Mouse (Mus musculus) stomach, embryonic 16.5 days (tissue): ENCODE measurements at regions not wholly inside any gene's neighbourhood (a gene's known extent, or its start where the extent isn't known, plus 50 kb on each side); places are given as distances from the start of the nearest gene placed in this dataset.

Experiments
- ATAC-seq: fragments of 200-750 bp; cut with Nextera tagmentation; 2 replicates; pipeline ENCODE4 v1.8.0; 2017; ENCODE audit warnings: moderate number of reproducible peaks, moderate TSS enrichment; ENCODE audit not compliant: insufficient read depth, low FRiP score
- H3K27ac ChIP-seq: fragments of 300-500 bp; sonication (generic); 2 replicates; pipeline ENCODE4 v1.5.1; 2014; ENCODE audit warnings: low read length
- H3K27me3 ChIP-seq: fragments of 300-500 bp; sonication (generic); 2 replicates; pipeline ENCODE4 v1.6.1; 2014; ENCODE audit warnings: low read length, control low read depth, mixed read lengths; ENCODE audit not compliant: control insufficient read depth, insufficient read depth
- H3K36me3 ChIP-seq: fragments of 300-500 bp; sonication (generic); 2 replicates; pipeline ENCODE4 v1.6.1; 2014; ENCODE audit warnings: low read length; ENCODE audit not compliant: control insufficient read depth, insufficient read depth
- H3K4me1 ChIP-seq: fragments of 300-500 bp; sonication (generic); 2 replicates; pipeline ENCODE4 v1.6.1; 2014; ENCODE audit warnings: low read length, control low read depth, mixed read lengths; ENCODE audit not compliant: control insufficient read depth, insufficient read depth
- H3K4me2 ChIP-seq: fragments of 300-500 bp; sonication (generic); 2 replicates; pipeline ENCODE4 v1.6.1; 2014; ENCODE audit warnings: low read depth, low read length, mixed read lengths
- H3K4me3 ChIP-seq: fragments of 300-500 bp; sonication (generic); replicated peaks from 2 replicates; pipeline ENCODE4 v1.5.1; 2014; ENCODE audit warnings: mild to moderate bottlenecking, low read length
- H3K9ac ChIP-seq: fragments of 300-500 bp; sonication (generic); 2 replicates; pipeline ENCODE4 v1.6.1; 2014; ENCODE audit warnings: low read length
- H3K9me3 ChIP-seq: fragments of 300-500 bp; sonication (generic); replicated peaks from 2 replicates; pipeline ENCODE4 v1.6.1; 2016; ENCODE audit warnings: low read length, control low read depth; ENCODE audit not compliant: control insufficient read depth
- WGBS: fragments of 180-500 bp; shearing (Covaris S2); extraction: QIAGEN DNeasy Blood & Tissue Kit; methylation state at CpG from one replicate; pipeline ENCODE4 v1.1.7; 2014; 5-methylcytosine and 5-hydroxymethylcytosine counted together

GRCm38 (mm10) chr8:125345571-125345970 lies 224.0 kb downstream of the Sipa1l2 start:
- Histone ChIP-seq H3K4me3 (no peak overlapping the region), H3K4me1 (peaks cover 13% of the 10 kb centered on the region), H3K4me2 (no peak overlapping the region), H3K27ac (no peak overlapping the region), H3K9me3 (no peaks in the 10 kb centered on the region), H3K27me3 (no peaks in the 10 kb centered on the region), H3K9ac (no peak overlapping the region), H3K36me3 (no peaks in the 10 kb centered on the region)
- no peak for ATAC-seq
- WGBS: 83% methylated on average over 10 of the region's 10 CpGs

- ATAC-seq: no peak
- no peak overlapping the region for H3K9ac ChIP-seq
- peaks cover 3% of the 10 kb centered on the region for H3K4me1 ChIP-seq
- no peak overlapping the region for H3K27ac ChIP-seq
- H3K9me3 ChIP-seq: no peaks in the 10 kb centered on the region
- no peak overlapping the region for H3K4me3 ChIP-seq
- H3K36me3 ChIP-seq: no peaks in the 10 kb centered on the region
- H3K4me2 ChIP-seq: no peak overlapping the region
- H3K27me3 ChIP-seq: no peaks in the 10 kb centered on the region
- 43% methylated on average over 9 of the region's 9 CpGs for WGBS
Observed at GRCm38 (mm10) chr8:125343867-125344266, 225.7 kb downstream of the Sipa1l2 start.

DNA sequence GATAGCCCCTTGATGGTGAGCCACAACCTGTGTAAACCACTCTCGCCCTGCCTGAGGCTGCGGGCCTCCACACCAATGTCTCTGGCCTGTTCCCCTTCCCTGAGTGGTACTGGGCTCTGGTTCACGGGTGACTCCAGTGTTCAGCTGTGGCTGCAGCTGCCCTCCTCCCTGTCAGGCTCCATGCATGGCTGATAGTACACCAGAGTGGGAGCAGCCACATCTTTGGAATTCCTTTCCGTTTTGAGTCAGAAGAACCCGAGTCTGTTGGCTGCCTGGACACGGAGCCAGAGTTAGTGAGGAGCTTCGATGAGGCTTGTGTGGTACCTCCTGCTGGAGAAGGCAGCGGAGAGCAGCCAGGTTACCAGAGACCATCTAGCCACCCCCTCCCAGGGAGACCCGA lies 227.1 kb downstream of the Sipa1l2 start:
- Histone ChIP-seq H3K27ac (no peak overlapping the region), H3K36me3 (no peaks in the 10 kb centered on the region), H3K4me2 (no peak overlapping the region), H3K9me3 (no peaks in the 10 kb centered on the region), H3K27me3 (no peaks in the 10 kb centered on the region), H3K4me1 (0 out of 2 replicates have a peak, but pooled peaks cover 2% of the 10 kb centered on the region), H3K4me3 (no peak overlapping the region), H3K9ac (no peak overlapping the region)
- 58% methylated on average over 9 of the region's 9 CpGs for WGBS
- no peak for ATAC-seq

DNA sequence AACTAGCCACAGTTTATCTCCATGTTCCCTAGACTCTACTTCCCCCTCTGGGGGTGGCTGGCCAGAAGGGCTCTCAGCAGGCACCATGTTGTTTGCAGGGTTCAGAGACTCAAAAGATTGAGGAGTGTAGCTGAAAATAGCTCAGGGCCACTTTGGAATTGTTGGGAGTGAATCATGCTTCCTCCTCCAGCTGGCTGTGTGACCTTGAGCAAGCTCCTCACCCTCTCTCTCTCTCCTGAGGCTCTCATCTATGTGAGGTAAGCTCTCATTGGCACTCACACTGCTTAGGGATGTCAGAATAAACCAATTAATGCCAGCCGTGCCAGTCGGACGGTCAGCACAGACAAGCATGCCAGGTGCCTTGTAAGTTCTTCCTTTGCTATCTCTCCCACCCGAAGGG lies 228.0 kb downstream of the Sipa1l2 start:
- H3K4me2 ChIP-seq: no peak overlapping the region
- no peak for ATAC-seq
- no peak overlapping the region for H3K27ac ChIP-seq
- 0 out of 2 replicates have a peak, but pooled peaks cover 3% of the 10 kb centered on the region for H3K4me1 ChIP-seq
- WGBS: 73% methylated on average over 4 of the region's 4 CpGs
- H3K9ac ChIP-seq: no peak overlapping the region
- H3K4me3 ChIP-seq: no peak overlapping the region
- H3K27me3 ChIP-seq: no peaks in the 10 kb centered on the region
- H3K36me3 ChIP-seq: no peaks in the 10 kb centered on the region
- no peaks in the 10 kb centered on the region for H3K9me3 ChIP-seq

DNA sequence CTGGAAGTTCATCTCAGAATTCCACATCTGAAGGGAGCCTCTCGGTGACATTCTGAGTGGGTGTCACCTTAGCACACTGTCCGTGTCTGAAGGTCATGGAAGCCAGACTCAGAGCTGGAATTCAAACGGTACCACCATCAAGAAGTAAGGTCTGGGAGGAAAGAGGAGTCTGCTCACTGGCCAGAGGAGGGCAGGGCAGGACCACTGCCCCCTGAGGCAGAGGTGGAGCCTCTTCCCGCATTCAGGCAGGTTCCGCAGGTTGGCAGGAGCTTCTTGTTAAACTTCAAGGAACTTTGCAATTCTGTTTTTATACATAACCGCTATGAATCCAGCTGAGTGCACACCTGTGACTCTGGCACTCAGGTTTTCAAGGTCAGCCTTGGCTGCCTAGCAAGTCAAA lies 231.4 kb downstream of the Sipa1l2 start:
- no peaks in the 10 kb centered on the region for H3K36me3 ChIP-seq
- WGBS: 34% methylated on average over 6 of the region's 6 CpGs
- H3K4me1 ChIP-seq: 0 out of 2 replicates have a peak, but pooled peaks cover 3% of the 10 kb centered on the region
- H3K9ac ChIP-seq: no peak overlapping the region
- no peak overlapping the region for H3K4me2 ChIP-seq
- no peak for ATAC-seq
- H3K9me3 ChIP-seq: no peaks in the 10 kb centered on the region
- H3K27me3 ChIP-seq: no peaks in the 10 kb centered on the region
- H3K27ac ChIP-seq: no peak overlapping the region
- no peak overlapping the region for H3K4me3 ChIP-seq

DNA sequence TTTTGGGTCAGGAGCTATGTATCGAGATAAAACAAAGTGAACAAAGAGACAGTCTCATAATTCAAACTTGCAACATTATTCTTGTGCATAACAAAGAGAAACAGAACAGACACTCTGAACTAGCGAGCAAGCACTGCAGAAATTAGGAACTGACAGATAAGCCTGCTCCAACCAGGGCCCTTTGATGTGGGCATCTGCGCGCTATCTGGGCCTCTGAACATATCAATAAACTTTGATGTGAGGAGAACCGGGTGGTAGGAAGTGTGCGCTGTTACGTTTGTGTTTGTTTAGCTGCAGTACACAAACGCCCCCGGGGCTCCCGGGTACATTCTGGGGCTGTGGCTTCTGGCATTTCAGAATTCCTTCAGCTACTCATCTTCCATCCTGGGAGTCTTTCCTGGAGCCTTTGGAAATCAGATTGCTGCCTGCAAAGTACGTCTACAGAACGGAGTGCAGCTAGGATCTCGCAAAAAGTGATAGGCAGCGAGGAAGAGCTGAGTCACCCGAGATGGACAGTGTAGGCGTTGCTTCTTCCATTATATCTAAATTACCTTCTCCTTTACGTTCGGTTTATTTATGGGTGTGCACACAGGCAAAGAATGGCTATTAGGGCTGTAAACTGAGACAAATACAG lies 232.0 kb downstream of the Sipa1l2 start:
- WGBS: 21% methylated on average over 18 of the region's 18 CpGs
- no peak for ATAC-seq
- Histone ChIP-seq H3K36me3 (no peaks in the 10 kb centered on the region), H3K27me3 (no peaks in the 10 kb centered on the region), H3K4me1 (0 out of 2 replicates have a peak, but pooled peaks cover 3% of the 10 kb centered on the region), H3K9me3 (no peaks in the 10 kb centered on the region), H3K27ac (no peak overlapping the region), H3K9ac (no peak overlapping the region), H3K4me2 (no peak overlapping the region), H3K4me3 (no peak overlapping the region)

GRCm38 (mm10) chr8:125336799-125337198 lies 232.8 kb downstream of the Sipa1l2 start:
- Histone ChIP-seq H3K9ac (no peak overlapping the region), H3K27me3 (no peaks in the 10 kb centered on the region), H3K4me1 (0 out of 2 replicates have a peak, but pooled peaks cover 3% of the 10 kb centered on the region), H3K9me3 (no peaks in the 10 kb centered on the region), H3K36me3 (no peaks in the 10 kb centered on the region), H3K27ac (no peak overlapping the region), H3K4me3 (no peak overlapping the region), H3K4me2 (no peak overlapping the region)
- ATAC-seq: no peak
- WGBS: 61% methylated on average over 3 of the region's 3 CpGs

DNA sequence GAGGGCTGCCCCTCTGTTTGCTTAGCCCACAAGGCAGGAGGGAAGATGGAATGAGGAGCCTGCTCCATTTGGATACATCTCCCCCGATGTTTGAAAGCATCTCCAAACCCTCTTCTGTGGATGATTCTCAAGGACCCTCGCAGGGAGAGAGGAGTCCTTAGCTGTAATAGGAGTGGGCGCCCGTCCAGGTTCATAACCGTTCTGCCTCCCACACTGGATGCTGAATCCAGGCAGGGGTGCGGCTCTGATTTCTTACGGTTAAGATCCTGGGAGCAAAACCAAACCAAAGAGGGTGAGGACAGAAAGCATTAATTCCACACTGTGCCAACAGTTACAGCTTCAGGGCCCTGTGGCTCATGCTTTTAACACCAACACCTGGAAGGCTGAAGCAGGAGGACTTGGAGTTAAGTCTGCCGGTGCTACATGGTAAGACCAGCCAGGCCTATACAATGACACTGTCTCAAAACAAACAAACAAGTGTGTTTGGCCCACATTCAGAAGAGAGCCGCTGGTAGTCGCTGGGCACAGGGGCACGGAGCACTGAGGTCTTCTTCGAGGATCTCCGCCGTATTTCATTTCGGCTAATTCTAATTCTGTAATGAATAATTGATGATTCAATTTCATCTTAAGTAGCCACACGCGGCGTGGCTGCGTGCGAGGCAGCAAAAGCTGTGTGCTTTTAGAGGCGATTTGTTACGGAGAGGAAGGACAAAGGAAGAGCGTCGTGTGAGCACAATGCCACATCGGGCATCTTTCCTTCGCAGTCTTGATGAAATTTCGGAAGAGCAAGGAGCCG lies 233.8 kb downstream of the Sipa1l2 start:
- Histone ChIP-seq H3K27me3 (no peaks in the 10 kb centered on the region), H3K4me2 (no peak overlapping the region), H3K9ac (no peak overlapping the region), H3K36me3 (no peaks in the 10 kb centered on the region), H3K9me3 (no peaks in the 10 kb centered on the region), H3K4me1 (0 out of 2 replicates have a peak, but pooled peaks cover 3% of the 10 kb centered on the region), H3K27ac (no peak overlapping the region), H3K4me3 (no peak overlapping the region)
- no peak for ATAC-seq
- 75% methylated on average over 28 of the region's 28 CpGs for WGBS

- Histone ChIP-seq H3K9me3 (no peaks in the 10 kb centered on the region), H3K4me3 (no peak overlapping the region), H3K27me3 (no peaks in the 10 kb centered on the region), H3K27ac (no peak overlapping the region), H3K4me1 (0 out of 2 replicates have a peak, but pooled peaks cover 3% of the 10 kb centered on the region), H3K4me2 (no peak overlapping the region), H3K9ac (no peak overlapping the region), H3K36me3 (no peaks in the 10 kb centered on the region)
- no peak for ATAC-seq
- WGBS: 45% methylated on average over 6 of the region's 6 CpGs
Observed at GRCm38 (mm10) chr8:125335171-125335570, 234.4 kb downstream of the Sipa1l2 start.
